Mouse (Mus musculus): ENCODE data around the gene Slc35g1. TPM values are rescaled to one million over a fixed set of nuclear protein-coding genes. Genes with fewer than 3 reads are reported as not detected.

The Slc35g1 gene
- polyA plus RNA-seq (2012; rRNA removed; ENCODE audit: low replicate concordance), result 1.8 and 3.8 TPM in 2 replicates

DNA sequence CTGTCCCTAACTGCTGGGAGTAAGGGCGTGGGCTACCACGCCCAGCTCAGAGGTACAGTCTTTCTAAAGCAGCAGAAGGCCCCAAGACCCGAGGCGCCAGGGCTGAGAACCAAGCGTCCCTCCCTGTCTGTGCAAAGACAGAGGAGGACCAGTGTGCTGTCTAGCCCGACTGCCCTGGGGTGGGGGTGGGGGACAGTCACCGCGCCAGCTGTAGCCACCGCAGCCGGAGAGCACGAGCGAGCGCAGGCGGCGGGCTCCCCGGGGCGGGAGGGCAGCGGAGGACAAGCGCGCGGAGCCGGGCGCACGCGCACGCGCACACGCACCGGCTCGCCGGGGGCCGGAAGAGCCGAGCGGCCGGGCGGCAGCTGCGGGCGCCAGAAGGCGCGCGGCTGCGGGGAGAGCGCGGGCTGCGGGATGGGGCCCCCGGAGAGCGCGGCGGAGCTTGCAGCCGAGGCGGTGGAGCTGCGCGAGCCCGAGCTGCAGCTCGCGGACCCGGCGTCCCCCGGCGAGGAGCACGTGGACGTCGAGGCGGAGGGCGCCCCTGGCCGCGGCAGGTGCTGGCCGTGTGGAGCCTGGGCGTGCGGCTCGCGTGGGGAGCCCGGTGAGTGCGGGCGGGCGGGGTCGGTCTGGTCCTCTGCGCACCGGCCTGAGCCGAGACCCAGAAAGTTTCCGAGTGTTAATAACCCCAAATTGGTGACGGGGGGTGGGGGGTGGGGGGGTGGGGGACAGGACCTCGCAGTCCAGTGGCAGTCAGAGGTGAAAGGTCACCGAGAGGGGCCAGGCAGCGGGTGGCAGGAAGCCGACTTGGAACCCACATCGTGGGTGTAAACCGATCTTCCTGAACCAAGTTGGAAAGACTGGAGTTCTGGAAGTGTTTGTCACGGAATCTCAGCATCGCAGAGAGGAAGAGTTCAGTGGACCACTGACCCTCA lies at the start of gene Slc35g1:
Gene Slc35g1, plus strand, starts transcription at position 280 of the 932 bp plus-strand sequence.

Other genes starting within 250 kb of the Slc35g1 start
- 2.0 and 4.3 TPM in 2 replicates for gene Fra10ac1, start 171.8 kb upstream of the Slc35g1 start, polyA plus RNA-seq (2012; rRNA removed; ENCODE audit: low replicate concordance)
- 0.06 and 0.55 TPM in 2 replicates for gene Lgi1, start 131.4 kb upstream of the Slc35g1 start, polyA plus RNA-seq (2012; rRNA removed; ENCODE audit: low replicate concordance)
- 2.3 and 5.3 TPM in 2 replicates for gene Plce1, start 85.1 kb downstream of the Slc35g1 start, polyA plus RNA-seq (2012; rRNA removed; ENCODE audit: low replicate concordance)

Data from mammary gland, adult 2 months (tissue).